Mouse (Mus musculus): Measurements from ENCODE around the gene Tnnt3. TPM values are rescaled to one million over a fixed set of nuclear protein-coding genes. Genes with fewer than 3 reads are reported as not detected.

The Tnnt3 gene
- polyA plus RNA-seq, 1 experiment from 2014 or later: not detected

DNA sequence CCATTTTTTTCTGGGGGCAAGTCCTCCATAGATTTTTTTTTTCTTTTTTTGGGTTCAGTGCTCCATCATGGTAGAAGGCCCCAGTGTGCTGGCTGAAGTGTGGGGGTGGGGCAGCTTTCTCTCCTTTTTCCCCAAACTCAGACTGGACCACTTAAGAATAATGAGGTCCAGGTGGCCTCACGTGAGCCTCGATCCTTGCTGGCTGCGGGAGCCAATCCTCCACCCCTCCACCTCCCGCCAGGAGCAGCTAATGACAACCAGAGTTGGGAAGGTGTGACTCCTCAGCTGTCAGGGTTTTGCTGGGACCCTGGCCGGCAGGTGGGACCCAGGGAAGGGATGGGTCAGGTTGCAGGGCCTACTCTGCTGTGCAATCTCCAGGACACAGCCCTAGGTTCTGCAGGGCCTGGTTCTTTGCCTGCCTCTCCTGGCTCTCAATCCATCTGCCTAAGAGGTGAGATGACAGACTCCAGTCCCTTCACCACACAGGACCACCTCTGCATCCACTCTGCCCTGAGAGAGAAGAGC is 61.1 kb downstream of the Tnnt3 start:
- Histone ChIP-seq H3K27ac (peak overlapping the region; percentile 23; the same call in 1 of the 2 replicates), H3K27me3 (replicated peaks) (no peaks in the 10 kb centered on the region), H3K9ac (no peak overlapping the region), H3K9me3 (replicated peaks) (no peaks in the 10 kb centered on the region), H3K4me1 (peaks cover 88% of the 10 kb centered on the region), H3K4me3 (no peak overlapping the region), H3K4me2 (no peak overlapping the region), H3K36me3 (no peaks in the 10 kb centered on the region)
- no peak for ATAC-seq
- 60% methylated on average over 5 of the region's 5 CpGs for WGBS (ENCODE audit: insufficient replicate concordance)

DNA sequence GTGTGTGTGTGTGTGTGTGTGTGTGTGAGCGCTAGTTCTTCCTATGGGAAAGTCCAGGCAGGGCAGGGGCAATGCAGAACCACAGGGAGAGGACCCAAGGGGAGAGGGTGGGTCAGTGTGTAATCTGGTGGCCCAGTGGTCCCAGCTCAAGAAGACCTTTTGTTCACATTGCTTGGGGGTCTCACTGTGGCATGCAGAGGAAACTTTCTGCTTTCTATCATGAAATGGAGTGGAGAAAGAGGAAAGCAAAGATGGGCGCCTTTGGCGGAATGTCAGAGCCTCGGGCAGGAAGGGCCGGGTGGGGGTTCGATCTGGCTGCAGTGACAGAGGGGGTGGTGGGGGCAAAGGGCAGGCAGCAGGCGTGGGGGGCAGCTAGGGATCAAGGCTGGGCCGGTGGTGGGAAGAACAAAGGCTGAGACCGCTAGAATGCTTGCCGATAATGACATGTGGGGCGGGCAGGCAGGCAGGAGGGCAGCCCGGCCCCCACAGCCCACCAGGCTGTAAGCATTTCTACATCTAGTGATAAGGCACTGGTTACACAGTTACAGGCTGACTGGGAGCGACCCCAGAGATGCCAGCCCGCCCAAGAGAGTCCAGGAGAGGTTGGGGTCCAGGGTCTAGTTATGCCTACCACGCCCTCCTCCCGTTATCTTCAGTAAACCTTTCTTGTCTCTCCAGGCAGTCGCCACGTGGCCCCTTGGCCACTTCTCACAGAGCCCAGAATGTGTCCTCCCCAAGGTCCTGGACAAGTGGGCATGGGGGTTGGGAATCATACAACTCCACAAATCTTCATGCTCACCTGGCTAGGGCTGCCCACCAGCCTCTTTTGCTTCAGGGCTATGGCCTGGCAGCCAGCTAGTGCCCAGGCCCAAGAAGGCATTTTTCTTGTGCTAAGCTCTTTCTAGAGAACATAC is 62.6 kb downstream of the Tnnt3 start:
- no peak overlapping the region for H3K9ac ChIP-seq
- peaks cover 90% of the 10 kb centered on the region for H3K4me1 ChIP-seq
- peak overlapping the region; percentile 16; the same call in 1 of the 2 replicates for H3K4me2 ChIP-seq
- H3K27me3 ChIP-seq (replicated peaks): no peaks in the 10 kb centered on the region
- peak; percentile 80 for ATAC-seq
- no peaks in the 10 kb centered on the region for H3K9me3 ChIP-seq (replicated peaks)
- WGBS (ENCODE audit: insufficient replicate concordance): 29% methylated on average over 18 of the region's 18 CpGs
- H3K4me3 ChIP-seq: no peak overlapping the region
- H3K36me3 ChIP-seq: no peaks in the 10 kb centered on the region
- peak overlapping the region; percentile 76 for H3K27ac ChIP-seq

GRCm38 (mm10) chr7:142561856-142562404 is 63.3 kb downstream of the Tnnt3 start:
- H3K27me3 ChIP-seq (replicated peaks): no peaks in the 10 kb centered on the region
- H3K4me1 ChIP-seq: peaks cover 85% of the 10 kb centered on the region
- H3K4me3 ChIP-seq: no peak overlapping the region
- no peak overlapping the region for H3K9ac ChIP-seq
- no peaks in the 10 kb centered on the region for H3K36me3 ChIP-seq
- no peak for ATAC-seq
- WGBS (ENCODE audit: insufficient replicate concordance): 57% methylated on average over 4 of the region's 4 CpGs
- H3K4me2 ChIP-seq: no peak overlapping the region
- no peaks in the 10 kb centered on the region for H3K9me3 ChIP-seq (replicated peaks)
- peak overlapping the region; percentile 76 for H3K27ac ChIP-seq

DNA sequence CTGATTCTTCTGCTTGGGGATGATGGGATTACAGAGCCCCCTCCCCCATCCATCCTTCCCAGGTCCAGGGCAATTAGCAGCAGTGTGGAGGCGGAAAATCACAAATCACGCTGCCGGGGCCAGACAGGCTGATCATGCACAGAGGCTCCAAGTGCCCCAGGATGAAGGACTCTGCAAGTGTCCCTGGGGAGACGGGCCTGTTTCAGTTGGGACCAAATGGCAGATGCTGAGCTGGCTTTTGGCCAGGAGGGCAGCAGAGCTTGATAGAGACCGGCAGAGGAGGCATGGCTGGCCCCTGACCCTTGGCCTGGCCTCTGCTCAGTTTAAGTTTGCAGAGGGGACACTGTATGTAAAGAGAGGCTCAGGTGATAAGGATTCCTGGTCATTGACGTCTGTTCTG is 64.5 kb downstream of the Tnnt3 start:
- Histone ChIP-seq H3K27ac (peak overlapping the region; percentile 52; the same call in 1 of the 2 replicates), H3K4me3 (no peak overlapping the region), H3K36me3 (no peaks in the 10 kb centered on the region), H3K4me2 (no peak overlapping the region), H3K9me3 (replicated peaks) (no peaks in the 10 kb centered on the region), H3K9ac (no peak overlapping the region), H3K27me3 (replicated peaks) (no peaks in the 10 kb centered on the region), H3K4me1 (peaks cover 73% of the 10 kb centered on the region)
- ATAC-seq: peak; percentile 43; the same call in 1 of the 2 replicates
- WGBS (ENCODE audit: insufficient replicate concordance): 49% methylated on average over 6 of the region's 6 CpGs

DNA sequence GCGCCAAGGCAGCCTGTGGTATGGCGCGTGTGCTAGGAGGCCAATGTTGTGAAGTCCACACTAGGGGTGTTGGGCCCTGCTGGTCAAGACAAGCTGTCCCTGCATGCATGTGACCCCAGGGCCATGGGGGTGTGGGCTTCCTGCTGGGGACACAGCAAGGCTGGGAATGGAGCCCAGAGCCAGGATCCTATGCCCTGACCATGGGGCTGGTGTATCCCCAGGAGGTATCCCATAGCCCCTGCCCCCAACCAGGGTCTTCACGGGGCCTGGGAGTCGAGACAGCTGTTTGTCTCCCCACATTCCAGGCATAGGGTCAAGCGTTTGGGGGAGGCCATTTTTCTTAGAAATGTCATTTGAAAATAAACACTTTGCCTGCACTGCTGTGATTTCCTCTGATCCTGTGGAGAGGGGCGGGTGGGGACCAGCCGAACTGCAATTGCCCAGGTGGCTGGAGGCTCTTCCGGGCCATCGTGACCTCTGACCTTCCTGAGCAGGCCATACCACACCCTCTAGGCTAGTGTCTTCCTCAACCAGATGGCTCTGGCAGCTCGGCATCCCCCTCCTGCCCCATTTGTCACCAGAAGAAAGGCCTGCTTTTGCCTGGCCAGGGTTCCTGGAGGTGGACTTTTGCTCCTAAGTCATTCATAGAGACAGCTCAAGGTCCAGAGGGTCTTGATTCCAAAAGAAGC is 66.5 kb downstream of the Tnnt3 start:
- H3K4me1 ChIP-seq: peaks cover 77% of the 10 kb centered on the region
- no peaks in the 10 kb centered on the region for H3K9me3 ChIP-seq (replicated peaks)
- peak overlapping the region; percentile 66 for H3K27ac ChIP-seq
- no peak overlapping the region for H3K4me2 ChIP-seq
- no peak overlapping the region for H3K4me3 ChIP-seq
- ATAC-seq: no peak
- no peaks in the 10 kb centered on the region for H3K27me3 ChIP-seq (replicated peaks)
- H3K36me3 ChIP-seq: no peaks in the 10 kb centered on the region
- 53% methylated on average over 11 of the region's 11 CpGs for WGBS (ENCODE audit: insufficient replicate concordance)
- H3K9ac ChIP-seq: no peak overlapping the region

Other genes starting within 250 kb of the Tnnt3 start
- gene Gm2431, start 240.5 kb upstream of the Tnnt3 start, polyA plus RNA-seq (2016; fragmentation: Nextera tagmentation; extraction: Ambion mirVana): not detected in 2 replicates
- not detected in 2 replicates for gene Gm4559, start 224.5 kb upstream of the Tnnt3 start, polyA plus RNA-seq (2016; fragmentation: Nextera tagmentation; extraction: Ambion mirVana)
- gene Krtap5-1, start 201.7 kb upstream of the Tnnt3 start, polyA plus RNA-seq (2016; fragmentation: Nextera tagmentation; extraction: Ambion mirVana): not detected in 2 replicates
- not detected in 2 replicates for gene Krtap5-4, start 195.3 kb upstream of the Tnnt3 start, polyA plus RNA-seq (2016; fragmentation: Nextera tagmentation; extraction: Ambion mirVana)
- gene Ifitm10, start 125.1 kb upstream of the Tnnt3 start, polyA plus RNA-seq (2016; fragmentation: Nextera tagmentation; extraction: Ambion mirVana): 1.5 and 2.5 TPM in 2 replicates
- 1.4 TPM in 1 of 2 replicates, not detected in the other for gene Gm49369, start 116.2 kb upstream of the Tnnt3 start, polyA plus RNA-seq (2016; fragmentation: Nextera tagmentation; extraction: Ambion mirVana)
- 289 and 295 TPM in 2 replicates for gene Ctsd, start 110.8 kb upstream of the Tnnt3 start, polyA plus RNA-seq (2016; fragmentation: Nextera tagmentation; extraction: Ambion mirVana)
- gene Syt8, start 64.0 kb upstream of the Tnnt3 start, polyA plus RNA-seq (2016; fragmentation: Nextera tagmentation; extraction: Ambion mirVana): not detected in 2 replicates
- 1.8 and 2.4 TPM in 2 replicates for gene Tnni2, start 57.0 kb upstream of the Tnnt3 start, polyA plus RNA-seq (2016; fragmentation: Nextera tagmentation; extraction: Ambion mirVana)
- gene Lsp1, start 38.0 kb upstream of the Tnnt3 start, polyA plus RNA-seq (2016; fragmentation: Nextera tagmentation; extraction: Ambion mirVana): 16.7 and 17.0 TPM in 2 replicates
- 10.4 and 14.4 TPM in 2 replicates for gene Mrpl23, start 33.9 kb downstream of the Tnnt3 start, polyA plus RNA-seq (2016; fragmentation: Nextera tagmentation; extraction: Ambion mirVana)
- 354 and 377 TPM in 2 replicates for gene Igf2, start 168.0 kb downstream of the Tnnt3 start, polyA plus RNA-seq (2016; fragmentation: Nextera tagmentation; extraction: Ambion mirVana)
- not detected in 2 replicates for gene Gm49394, start 171.1 kb downstream of the Tnnt3 start, polyA plus RNA-seq (2016; fragmentation: Nextera tagmentation; extraction: Ambion mirVana)
- not detected in 2 replicates for gene Ins2, start 244.5 kb downstream of the Tnnt3 start, polyA plus RNA-seq (2016; fragmentation: Nextera tagmentation; extraction: Ambion mirVana)

Data from liver, embryonic 12.5 days (tissue).